Mouse (Mus musculus) brain, adult 2 months (tissue): ENCODE results near the gene Eif4e.

Experiments used
- DNase-seq: peaks from one replicate; pipeline ENCODE4 v3.0.0; 2011; ENCODE audit warnings: low read depth, low spot score

Eif4e gene

DNA sequence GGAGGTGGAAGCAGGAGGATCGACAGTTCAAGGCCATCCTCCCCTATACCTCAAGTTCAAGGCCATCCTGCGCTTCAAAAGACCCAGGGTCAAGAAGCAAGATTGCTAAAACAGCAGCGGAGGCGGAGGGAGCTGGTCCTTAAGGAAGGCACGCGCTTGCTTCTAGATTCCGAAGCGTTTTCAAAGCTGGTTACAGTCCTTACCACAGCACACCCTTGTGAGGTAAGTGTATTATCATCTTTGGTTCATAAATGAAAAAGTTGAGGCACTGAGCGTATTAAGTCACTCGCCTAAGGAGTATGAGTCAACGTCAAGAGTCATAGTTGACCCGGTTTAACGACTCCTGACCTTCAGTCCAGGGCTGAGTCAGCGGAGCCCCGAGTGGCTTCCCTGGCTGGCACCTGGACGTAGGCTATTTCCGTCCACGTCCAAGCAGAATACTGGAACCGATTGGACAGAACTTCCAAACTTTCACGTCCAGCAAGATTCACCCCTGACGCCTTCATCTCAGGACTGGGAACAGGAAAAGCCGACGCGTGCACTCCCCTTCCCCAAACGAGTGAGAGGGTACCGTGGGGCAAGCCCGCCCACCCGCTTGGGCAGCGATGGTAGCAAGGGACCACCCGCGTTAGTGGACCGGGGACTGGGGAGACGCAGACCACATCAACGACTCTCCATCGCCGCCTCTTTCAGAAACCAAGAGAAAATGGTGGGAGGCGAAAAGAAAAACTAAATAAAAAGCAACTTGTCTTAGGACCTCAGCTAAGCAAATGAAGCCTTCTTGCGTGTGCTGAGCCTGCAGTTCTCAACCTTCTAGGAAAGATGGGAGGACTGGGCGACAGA lies at the start of gene Eif4e:
Gene Eif4e (plus strand): TSS at position 107 of the 843 bp plus-strand sequence.
- no peak for DNase-seq

DNA sequence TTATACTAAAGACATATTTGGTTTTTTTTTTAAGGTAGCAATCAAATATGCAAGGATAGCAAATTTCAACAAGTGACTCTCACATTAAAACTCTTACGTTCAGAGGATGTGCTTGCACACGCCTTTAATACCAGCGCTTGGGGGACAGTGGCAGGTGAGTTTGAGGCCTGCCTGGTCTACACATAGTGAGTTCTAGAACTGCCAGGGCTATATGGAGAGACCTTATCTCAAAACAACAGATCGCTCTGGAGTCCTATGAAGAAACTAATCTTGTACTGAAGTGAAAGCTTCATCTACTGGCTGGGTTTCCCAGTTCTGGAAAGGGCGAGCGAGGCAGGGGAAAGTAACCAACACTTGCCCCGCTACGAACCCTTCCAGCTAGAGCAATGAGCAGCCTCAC lies 46.5 kb upstream of the Eif4e start:
- DNase-seq = no peak

DNA sequence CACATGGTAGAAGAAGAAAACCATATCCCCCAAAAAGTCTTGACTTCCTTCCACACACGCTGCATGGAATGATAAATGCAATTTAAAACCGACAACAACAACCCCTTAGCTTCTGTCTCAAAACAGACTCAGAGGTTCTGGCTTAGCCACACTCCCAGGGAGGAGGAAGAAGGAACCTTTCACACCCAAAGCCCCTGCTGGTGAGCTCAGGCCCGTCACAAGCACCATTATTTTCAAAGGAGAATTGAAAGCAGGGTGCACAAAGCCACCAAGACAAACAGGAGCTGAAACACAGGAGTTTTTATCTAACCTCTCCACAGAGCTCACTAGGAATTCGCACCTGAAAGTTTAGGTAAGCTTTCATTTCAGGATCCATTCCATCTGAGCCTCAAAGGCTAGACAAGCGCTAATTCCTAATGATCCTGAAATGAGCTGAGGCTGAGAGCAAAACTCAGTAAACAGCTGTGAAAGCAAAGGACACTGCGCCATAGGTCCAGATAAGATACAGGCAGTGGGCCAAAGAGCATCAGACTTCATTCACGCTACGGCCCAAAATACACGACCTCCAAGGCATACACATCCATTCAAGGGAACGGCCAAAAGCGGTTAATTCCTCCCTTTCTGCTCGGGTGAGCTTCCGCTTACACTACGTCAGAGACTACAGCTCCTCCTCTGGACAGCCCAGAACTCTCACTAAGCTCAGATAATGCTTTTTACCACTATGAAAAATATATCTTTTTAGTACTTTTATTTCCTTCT lies 44.3 kb upstream of the Eif4e start:
- DNase-seq = no peak

DNA sequence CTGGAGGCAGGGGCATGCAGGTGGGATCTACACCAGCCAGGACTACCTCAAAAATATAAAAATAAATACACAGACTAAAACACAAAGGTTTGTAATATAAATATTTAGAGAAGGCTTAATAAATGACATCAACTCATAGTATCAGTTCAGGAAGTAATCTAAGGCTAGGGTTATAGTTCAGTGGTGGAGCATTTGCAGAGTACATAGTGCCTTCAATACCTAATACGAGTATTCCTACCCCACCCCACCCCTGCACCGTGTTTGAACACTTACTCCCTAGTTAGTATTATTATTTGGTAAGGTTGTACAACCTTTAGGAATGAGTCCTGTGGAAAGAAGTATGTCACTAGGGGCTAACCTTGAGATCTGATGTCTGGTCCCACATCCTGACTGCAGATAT lies 42.7 kb upstream of the Eif4e start:
- DNase-seq = no peak

DNA sequence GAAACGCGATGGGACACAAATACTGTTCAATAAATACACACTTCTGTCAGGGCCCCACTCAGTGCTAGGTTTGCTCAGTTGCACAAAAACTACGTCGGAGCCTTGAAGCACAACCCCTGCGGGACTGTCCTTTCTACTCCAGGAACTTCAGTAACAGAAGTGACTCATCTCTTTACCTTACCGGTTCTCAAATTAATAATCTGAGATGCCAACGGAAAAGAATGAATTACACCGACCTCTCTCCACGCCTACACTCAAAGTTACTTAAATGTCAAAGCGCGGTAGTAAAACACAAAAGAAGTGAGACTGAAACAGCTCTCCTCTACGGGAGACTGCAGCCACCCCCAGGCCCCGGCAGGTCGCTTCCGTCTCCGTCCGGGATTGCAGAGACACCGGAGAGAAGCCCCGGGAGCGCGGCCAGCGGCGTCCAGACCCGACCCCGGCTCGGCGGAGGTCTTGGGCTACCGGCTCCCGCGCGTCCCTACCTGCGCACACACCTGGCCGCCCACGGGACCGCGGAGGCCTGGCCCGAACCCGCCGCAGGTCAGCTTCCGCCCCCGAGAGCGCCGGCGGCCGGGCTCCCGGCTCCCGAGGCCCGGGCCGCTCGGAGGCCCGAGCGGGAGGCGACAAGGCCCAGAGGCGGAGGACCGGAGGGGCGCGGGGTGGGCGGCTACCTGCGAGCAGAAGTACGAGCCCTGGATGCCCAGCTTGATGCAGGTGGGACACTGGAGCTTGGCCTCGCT lies 37.2 kb upstream of the Eif4e start:
- peak; percentile 20 for DNase-seq

DNA sequence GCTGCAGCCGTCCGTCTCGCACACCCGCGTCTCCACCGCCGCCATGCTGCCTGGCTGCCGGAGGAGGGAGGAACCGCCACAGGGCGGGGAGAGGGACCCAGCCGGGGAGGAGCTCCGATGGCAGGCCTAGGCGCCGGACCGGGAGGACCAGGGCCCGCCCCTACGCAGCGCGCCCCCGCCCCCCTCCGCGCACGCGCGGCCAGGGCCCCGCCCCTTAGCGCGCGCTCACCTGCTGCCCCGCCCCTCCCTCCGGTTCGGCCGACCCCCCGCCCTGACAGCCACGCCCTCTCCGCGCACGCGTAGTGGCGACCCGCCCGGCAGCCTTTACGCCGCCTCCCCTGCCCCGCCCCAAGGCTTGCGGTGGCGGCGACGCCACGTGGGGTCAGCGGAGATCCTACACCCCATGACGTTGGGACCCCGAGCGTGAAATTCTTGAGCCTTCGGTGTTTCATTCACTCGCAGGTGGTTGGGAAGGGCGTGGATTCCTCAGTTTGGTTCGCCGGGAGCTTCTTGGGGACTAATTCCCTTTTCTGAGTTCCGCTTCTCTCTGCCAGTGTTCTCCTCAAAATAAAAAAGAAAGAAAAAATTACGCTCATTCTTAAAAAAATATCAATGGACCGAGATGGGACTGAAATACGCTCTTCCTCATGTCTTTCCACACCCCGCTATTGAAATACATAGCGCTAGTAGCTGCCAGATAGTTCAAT lies 36.5 kb upstream of the Eif4e start, which contains the start of gene Metap1:
Gene Metap1 (minus strand): TSS at position 189 of the 707 bp plus-strand sequence.
- DNase-seq = peak; percentile 96

DNA sequence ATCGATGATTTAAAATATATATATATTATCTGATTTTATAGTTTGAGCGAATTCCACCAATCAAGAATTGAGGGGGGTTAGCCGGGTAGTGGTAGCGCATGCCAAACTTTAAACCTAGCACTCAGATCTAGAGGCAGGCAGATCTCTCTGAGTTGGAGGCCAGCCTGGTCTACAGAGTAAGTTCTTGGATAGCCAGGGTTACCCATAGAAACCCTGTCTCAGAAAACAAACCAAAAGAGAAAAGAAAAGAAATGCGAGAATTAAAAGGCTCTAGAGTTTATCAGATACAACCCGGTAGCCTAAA lies 36.0 kb upstream of the Eif4e start:
- peak; percentile 7 for DNase-seq

DNA sequence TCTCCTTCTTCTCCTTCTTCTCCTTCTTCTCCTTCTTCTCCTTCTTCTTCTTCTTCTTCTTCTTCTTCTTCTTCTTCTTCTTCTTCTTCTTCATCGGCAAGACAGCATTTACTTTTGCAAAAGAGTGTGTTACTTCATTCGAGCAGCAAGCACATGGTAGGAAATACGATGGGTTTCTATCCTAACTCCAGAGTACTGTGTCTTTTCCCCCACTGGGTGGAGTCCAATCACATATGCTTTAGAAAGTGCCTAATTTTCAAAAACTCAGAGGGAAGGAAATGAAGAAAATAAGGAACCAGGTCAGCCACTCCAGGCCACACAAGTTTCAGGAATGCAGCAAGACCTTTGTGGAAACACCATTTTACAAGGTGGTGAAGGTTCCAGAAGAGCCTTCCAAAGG lies 32.3 kb upstream of the Eif4e start:
- no peak for DNase-seq

DNA sequence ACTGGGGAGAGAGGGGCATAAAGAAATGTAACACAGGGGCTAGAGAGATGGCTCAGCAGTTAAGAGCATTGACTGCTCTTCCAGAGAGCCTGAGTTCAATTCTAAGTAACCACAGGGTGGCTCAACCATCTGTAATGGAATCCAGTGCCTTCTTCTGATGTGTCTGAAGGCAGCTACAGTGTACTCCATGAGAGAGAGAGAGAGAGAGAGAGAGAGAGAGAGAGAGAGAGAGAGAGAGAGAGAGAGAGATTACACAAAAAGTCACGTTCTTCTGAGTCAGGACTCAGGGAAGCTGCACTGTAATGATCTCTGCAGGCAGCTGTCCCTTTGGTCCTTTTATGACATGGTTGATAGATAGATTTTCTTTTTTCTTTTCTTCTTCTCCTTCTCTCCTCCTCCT lies 31.4 kb upstream of the Eif4e start:
- DNase-seq = no peak

DNA sequence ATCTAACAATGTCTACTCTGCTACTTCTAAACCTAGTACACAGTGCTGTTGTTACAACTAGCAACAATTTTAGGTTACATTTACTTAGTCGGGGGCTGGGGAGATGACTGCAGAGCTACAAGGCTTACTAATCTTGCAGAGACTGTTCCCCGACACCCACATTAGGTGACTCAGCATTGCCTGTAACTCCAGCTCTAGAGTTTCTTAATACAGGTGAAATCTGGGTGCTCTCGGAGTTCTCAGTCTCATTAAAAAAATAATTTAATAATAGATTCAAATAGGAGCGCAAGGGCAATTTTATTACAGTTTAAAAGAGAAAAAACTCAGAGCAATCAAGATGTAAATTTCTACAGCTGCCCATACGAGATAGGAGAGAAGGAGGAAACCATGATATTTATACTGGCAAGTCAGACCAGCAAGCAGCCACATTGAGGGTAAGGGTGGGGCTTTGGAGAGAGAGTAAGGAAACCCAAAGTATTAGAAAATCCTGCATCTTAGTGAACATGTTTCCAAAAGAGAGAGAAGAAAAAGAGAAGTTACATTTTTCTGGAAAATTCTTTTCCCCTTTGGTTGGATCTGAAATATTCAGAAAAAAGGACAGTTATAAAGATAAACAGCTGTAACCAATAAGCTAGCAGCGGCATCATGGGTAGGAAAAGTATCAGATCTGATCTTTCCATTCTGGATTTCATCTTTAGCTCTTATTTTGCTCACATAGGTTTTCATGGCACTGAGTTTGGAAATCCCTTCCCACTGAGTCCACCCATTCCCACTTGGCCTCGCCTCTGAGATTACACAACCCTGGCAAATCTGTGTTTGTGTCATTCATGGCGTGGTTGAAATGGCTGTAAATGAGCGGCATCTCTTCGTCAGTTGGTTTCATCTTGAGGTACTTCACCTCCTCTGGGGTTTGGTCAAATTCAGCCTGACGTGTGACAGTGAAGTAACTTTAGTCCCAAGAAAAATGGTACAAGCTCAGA lies 30.5 kb upstream of the Eif4e start:
- peak; percentile 84 for DNase-seq

DNA sequence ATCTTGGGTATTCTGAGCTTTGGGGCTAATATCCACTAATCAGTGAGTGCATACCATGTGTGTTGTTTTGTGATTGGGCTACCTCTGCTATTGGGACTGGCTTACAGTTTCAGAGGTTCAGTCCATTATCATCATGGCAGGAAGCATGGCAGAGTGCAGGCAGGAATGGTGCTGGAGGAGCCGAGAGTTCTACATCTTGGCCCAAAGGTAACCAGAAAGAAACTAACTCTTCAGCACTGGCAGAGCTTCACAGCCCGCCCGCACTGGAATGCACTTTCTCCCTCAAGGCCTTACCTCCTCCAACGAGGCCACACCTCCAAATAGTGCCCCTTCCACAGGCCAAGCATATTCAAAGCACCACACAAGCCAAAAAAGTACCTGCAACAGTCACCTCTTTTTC lies 27.2 kb upstream of the Eif4e start:
- DNase-seq = no peak

DNA sequence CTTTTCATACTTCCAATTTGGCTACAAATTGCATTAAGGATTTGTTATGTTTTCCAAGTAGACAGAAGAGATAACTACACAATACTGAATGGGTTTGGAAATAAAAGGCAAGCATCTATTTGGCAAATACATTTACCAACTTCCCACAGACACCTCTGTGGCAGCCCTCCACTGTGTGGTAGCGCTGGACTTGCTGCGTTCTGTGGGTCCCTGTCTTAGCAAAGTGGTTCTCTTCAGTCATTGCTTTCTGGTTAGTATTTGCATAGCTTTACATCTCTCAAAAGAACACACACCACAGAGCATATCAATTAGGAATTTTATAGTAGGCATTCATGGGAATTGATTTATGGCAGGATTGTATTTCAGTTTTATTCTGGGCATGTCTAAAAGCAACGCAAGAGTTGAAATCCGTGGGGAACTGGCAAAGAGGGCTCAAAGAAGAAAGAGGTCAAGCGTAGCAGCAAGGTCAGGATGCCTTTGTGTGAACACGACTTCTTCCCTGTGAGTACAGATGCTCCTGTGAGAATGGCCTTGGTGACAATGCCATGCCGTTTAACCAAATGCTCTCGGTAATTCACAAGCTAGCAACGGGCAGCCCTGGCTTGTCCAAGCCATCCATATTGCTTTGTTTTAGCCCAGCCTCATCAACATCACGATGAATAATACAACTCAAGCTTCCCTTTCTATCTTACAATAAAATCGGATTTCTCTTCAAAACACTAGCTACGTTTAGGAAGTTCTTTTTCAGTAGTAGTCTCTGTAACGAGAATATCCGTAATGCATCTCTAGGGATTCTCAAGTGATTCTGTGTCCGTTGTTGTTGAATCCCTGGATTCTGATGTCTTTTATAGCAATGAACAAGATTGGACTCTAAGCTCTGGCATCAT lies 25.9 kb upstream of the Eif4e start:
- no peak for DNase-seq

DNA sequence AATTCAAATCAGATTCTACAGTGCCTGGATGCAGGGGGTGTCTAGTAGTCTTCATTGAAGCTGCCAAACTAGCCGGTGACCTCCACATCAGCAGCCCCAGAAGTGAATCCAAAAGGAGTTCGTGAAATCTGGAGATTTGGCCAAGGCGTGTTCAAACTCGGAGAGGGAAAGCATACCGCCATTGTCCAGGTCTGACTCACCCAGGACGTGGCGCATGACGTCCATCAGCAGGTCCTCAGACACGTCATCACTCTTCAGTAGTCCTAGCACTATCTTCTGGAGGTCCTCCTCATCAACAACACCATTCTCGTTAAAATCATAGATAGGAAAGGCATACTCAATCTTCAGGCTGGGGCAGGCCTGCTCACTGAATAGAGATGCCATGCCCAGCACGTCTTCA lies 22.2 kb upstream of the Eif4e start:
- DNase-seq = no peak

DNA sequence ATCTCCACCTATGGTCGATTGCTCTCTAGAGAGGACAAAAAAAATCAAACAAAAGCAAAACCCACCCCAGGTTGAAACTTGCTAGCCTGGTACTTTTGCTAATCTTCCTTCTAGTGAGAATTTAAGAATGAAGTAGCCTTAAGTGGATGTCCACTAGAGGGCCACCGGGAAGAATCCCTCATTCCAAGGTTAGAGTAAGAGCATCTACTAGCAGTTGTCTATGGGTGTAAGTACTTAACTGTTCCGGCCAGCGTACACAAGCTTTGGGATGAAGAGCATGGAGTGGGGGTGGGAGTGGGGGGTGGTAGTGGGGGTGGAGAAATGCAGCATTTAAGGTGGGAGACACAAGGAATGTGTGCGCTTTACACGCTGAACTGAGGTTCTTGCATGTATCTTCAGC lies 19.2 kb upstream of the Eif4e start:
- peak; percentile 74 for DNase-seq

DNA sequence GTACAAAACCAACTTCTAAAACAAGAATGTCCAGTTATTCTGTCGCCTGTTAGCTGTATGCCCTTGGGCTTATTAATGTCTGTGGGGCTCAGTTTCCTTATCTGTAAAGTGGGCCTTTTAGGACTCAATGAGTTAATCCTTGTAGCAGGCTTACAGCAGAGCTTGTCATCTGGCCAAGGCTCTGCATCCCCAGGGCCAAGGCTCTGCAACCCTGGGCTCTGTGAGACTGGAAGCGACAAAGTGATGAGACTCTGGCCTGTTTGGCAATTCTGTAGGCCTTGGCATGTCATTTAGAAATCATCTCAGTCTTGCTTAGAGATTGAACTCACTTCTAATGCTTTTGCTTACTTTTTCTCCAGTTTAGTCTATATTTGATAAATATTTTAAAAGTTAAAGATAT lies 16.4 kb upstream of the Eif4e start:
- DNase-seq = no peak

DNA sequence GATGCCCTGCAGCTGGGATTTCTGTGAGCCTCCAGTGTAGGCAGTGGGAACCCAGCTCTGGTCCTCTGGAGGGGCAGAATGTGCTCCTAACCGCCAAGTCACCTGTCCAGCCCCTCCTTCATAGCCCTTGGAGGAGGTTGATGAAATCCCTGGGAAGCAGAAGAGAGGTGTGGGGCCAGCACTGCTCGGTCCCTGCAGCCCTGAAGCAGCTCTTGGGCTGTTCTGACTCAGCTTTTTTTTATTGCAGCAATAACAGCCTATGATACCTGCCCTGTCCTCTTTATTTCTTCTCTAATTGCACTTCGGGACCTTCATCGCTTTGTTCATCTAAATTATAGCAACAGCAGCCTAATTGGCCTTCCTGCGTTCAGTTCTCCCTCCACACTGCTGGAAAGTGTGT lies 15.5 kb upstream of the Eif4e start:
- DNase-seq = no peak

DNA sequence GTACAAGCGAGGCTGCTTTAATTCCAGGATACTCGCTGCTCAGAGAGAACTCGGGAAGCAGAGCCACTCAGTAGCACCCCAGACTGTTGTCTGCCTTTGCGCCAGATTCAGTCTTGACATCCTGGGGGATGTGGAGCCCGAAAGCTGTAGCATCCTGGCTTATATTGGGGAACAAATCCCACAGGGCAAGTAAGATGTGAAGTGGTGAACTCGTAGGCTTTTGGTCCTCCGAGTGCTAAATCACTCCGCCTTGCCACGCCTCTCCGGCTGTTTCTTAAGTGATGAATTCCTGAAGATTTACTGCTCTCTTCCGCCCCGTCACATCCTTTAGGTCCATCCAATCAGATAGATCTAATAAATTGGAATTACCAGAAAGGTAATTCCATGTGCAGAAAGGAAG lies 12.7 kb upstream of the Eif4e start:
- DNase-seq = no peak

DNA sequence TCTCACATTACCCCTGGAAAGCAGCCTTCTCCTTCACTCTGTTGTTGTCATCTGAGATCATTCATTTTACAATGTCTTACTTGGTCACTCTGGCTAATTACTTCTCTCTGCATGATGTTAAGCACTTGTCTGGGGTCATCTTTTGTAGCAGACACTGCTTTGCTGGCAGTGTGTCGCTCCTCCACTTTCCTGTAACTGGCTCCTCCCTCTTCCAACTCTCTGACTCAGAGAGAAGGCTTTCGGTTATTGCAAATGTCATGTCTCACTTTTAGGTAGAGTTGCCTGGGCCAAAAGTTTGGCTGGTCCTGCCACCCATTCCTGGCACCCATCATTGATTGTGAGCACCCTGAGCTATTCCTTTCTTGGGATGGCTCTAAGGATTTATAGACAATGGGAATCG lies 11.2 kb upstream of the Eif4e start:
- no peak for DNase-seq

DNA sequence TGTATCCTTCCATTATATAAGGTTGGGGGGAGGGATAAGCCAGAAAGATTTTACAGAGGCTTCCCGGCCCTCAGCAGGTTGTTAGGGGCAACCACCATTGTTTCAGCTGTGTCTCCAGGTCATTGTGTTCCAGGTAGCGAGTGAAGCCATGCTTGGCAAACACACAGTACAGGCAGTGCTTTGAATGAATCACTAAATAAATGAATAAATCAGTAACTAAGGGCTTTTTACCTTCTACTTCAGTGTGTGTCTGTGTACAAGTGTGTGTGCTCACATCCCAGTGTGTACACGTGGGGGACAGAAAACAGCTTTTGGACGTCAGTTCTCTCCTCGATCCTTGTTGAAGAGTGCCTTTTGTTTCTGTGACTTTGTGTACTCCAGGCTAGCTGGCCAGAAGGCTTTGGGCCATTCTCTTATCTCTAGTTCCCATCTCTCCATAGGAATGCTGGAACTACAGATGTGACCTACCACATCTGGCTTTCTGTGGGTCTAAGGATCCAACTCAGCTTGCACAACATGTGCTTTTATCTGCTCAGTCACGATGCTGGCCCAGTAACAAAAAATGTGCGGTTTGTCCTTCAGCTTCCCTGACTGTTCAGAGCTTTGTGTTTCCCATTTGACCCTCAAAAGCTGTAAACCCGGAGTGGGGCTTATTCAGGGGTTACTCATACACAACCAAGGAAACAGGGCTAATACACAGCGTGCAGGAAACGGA lies 10.2 kb upstream of the Eif4e start:
- DNase-seq = no peak
